Mouse (Mus musculus): ENCODE results near the gene Fbxo7.
"Not testable (repeated sequence)": the region's sequence is repeated elsewhere in the genome, so short reads cannot be mapped to it uniquely, and the experiment has no call there.

The Fbxo7 gene

DNA sequence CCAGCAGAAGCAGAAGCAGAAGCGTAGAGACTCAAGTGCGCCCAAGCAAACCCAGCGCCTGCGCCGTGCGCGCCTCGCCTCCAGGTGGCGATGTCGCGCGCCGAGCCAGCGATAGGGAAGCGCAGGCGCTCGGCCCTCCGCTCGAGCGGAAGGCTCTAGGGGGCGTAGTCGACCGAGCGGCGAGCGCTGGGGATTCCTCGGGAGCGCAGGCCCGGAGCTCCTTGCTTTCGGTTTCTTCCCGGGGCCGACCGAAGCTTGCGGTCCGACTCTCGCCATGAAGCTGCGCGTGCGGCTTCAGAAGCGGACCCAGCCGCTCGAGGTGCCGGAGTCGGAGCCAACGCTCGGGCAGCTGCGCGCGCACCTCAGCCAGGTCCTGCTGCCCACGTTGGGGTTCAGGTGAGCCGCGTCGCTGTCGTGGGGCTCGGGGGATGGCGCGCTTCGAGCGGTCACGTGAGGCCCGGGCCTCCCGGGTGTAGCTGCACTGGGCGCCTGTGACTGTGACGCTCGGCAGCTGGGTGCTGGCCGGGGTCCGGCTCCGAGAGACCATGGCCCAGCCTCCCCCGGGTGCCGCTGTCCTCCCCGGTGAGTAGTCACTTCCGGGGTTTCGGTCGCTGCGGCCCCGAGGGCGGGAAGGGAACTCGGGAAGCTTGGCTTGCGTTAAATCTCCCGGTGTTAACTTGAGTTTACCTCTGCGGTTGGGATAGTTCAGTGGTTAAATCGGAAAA is at the start of gene Fbxo7:
Gene Fbxo7, plus strand, starts transcription at position 224 of the 725 bp plus-strand sequence.
- DNase-seq = peak; percentile 90

DNA sequence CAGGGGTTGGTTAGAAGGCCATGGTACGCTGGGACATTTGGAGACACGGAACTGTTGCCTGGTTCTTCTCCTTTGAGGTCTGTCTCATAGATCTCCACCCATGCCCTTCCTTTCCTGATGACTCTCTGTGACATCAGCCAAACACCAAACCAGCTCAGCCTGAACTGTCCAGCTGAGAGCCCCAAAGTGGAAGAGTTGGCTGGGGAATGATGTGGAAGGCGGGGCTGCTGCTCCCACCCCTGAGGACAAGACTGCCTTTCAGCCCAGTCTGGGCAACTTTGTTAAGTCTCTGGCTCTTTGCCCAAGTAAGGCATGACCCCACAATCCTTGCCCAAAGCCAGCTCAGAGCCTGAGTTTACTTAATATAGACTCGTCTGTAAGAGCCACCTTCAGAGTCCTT is 48.9 kb upstream of the Fbxo7 start:
- DNase-seq = peak; percentile 34

DNA sequence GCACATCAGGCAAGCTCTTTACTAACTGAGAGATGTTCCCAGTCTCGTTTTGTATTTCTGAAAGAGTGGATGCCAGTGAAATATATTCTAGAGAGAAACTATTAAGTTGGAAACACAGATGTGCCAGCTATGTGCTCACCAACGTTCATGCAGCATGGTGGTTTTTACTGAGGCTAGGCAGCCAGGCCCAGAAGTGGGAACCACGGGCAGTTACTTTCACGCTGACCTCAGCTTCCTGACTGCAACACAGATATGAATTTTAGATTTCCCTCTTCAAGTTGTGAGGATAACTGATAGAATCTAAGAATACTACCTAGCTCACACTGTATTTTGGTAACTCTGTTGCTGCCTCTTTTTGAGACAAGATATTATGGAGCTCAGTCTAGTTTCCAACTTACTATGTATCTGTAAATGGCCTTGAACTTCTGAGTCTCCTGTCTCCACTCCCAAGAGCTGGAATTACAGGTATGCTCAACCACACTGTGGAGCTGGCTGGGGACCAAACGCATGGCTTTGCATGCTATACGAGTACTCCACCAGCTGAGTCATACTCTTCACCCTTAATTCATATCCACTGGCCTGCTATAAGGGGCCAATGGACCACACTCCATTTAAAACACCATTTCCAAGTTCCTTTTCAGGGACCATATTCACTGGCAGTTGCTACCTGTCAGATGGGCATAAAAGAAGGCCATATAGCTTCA is 32.2 kb upstream of the Fbxo7 start:
- DNase-seq = no peak

DNA sequence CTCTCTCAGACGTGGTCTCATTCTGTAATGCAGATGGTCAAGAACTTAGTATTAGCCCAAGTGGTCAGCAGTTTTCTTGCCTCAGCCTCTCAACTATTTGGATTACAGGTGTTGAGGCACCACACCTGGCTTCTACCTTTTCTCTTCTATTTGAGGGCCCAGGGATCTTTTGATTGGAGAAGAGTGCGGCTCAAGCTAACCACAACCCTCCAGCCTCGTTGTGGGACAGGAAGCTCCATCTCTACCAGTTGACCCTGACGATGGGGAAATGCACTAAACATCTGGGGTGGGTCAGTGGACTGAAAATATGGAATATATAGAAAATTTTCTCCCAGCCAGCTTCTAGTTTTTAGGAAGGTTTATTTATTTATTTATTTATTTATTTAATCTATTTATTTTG is 29.4 kb upstream of the Fbxo7 start:
- DNase-seq = no peak

DNA sequence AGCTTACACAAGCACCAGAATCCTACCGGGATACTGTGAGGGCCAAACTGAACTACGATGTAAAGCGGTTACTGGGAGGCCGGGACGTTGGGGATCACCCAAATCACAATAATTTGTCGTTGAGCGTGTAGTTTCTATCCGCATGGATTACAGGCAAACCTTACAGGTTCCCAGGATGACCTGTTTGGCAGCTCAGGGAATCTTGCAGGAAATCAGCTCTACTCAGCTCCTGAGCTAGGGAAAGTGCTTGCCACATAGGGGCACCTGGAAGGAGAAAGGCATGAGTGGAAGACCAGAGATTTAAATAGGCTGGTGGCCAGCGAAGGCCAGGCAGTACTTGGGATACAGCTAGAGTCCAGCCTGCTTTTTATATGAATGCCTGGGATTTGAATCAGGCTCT is 27.9 kb upstream of the Fbxo7 start:
- no peak for DNase-seq

DNA sequence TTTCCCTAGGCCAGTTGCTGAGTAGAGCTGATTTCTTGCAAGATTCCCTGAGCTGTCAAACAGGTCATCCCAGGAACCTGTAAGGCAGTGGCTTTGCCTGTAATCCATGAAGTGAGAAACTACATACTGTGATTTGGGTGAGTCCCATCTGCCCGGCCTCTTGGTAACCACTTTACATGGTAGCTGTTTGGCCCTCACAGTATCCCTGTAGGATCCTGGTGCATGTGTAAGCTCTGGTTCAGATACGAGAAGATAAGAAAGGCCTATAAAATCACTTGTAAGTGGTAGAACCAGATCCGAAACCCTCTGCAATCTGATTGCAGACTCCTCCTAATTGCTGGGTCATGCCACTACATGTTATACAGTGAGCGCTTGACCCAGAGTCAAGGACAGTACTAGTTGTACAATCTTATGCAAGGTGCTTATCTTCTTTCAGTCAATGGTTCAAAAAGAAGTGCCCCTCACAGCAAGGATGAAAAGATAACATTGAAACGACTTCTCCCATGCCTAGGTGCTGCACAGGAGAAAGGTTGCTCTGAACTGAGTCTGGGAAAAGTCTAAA is 27.1 kb upstream of the Fbxo7 start:
- no peak for DNase-seq

DNA sequence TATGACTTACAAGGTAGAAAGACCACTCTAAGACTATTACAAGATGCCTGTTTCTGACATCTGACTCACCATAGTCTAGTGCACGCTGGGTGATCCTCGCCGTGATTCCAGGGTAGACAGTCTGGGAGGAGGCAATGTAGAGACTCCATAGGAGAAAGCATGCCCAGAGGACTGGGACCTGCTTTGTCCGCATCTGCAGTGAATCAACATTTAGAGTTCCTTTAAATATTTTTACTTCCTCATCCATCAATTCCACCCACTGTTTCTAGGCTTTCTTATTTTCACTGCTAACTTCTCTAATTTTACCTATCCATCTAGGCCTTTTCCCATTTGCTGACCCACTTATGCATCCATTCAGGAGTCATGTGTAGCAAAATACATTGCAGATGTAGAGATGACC is 21.3 kb upstream of the Fbxo7 start:
- DNase-seq = no peak

DNA sequence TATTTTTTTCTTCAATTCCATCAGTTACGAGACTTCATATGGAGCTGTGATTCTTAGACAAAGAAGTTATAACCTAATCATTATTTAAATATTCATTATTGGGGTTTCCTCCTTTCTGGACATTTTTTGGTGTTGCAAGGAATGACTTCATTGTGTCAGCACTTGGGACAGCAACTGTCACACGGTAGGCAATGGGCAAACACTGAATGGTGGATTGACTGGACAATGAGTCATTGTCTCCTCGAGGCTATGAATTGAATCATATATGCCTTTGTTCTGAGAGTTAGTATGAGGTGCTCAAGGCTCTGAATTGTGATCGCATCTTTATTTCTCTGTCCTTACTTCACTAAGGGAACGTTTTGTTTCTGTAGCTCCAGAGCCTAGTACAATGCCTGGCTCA is 15.3 kb upstream of the Fbxo7 start:
- no peak for DNase-seq

DNA sequence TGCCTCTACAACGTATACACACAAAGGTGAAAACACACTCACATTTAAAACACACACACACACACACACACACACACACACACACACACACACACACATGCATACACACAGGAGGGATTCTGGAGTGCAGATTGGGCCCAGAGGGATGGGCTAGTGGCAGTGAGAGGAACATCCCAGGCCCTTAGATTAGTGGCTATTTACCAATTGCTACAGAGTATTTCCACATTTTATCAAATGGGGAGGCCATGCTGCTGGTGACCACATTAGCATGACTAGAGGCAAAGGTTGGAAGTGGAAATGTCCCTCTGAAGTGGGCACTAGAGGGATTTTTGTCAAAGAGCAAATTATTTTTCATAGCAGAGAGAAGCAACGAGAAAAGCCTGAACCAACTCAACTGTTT is 12.1 kb upstream of the Fbxo7 start:
- DNase-seq = no peak

DNA sequence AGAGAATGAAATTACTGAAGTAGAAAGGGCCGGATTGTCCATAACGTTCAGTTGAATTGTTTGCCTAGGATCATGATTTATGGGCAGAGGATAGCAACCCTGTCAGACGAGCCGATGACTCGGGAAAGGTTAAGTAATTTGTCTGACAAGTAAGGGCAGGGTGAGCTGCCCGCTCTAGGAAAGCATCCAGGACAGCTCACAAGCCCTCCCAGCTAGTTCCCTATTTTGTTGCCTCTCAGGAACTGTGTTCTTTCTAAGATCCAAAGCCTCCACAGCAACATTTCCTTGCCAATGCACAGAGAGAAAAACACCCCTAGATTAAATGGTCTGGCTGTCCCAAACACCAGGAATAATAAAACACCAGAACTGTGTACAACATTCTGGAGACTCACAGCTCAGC is 11.1 kb upstream of the Fbxo7 start:
- DNase-seq = no peak

DNA sequence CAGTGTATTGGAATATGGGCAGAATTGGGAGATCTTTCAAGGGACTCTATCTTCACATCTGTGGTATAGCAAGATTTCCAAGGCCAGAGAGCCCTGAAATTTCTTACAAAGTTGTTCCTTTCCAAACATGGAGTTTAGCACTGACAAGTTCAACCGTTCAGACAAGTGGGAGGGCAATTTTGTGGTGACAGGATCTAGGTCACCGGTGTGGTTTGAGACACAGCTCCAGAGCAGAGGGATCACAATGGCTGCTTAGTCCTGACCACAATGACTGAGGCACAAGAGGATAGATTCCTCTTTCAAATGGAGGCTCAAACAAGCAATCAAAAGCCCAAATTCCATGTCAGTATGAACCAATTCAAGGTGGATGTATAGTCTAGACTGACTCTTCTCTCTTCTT is 10.6 kb upstream of the Fbxo7 start:
- no peak for DNase-seq

DNA sequence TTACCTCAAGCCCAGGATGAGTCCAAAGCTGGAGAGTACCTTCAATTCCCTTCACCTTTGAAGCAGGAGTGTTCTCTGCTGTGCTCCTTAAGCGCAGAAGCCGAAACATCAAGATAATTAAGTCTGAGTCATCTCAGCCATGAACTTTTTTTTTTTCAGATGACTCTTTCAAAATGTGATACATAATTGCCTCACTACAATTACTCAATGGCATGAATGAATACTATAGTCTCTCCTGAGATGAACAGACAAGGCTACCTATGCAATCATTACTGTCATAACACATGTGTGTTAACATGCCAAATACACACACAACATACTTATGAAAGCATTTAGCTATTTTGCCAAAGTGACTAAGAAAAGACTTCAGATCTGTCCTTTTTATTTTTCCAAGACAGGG is 10.0 kb upstream of the Fbxo7 start, which contains the start of gene Bpifc:
Gene Bpifc, minus strand, starts transcription at position 115 of the 400 bp plus-strand sequence.
- DNase-seq = no peak

DNA sequence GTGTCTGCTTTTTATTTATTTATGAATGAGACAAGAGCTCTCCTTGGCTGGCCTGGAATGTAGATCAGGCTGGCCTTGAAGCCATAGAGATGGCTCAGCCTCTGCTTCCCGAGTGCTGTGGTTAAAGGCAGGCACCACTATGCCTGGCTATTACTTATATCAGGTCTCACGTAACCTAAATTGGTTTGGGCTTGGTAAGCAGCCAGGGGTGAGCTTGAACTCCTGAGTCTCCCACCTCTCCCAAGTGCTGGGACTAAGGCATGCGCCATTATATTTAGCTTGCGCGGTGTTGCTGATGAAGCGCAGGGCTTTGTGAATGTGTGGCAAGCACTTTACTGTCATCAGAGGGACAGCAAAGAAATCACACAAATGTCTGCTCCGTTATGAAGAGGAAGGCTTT is 4.0 kb upstream of the Fbxo7 start:
- no peak for DNase-seq

DNA sequence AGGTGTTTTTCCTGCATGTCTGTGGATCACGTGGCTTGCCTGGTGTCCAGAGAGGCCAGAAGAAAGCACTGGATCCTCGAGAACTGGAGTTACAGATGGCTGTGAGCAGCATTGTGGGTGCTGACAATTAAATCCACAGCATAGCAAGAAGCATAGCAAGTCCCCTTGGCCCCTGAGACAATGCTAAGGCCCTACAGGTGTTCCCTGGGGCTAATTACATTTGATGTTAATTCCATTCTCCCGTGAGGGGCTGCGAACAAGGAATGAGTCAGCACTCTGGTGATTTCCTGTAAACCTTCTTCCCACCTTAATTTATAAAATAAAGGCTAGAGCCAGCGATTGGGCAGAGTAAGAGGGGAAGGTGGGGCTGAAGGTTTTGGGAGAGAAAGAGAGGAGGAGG is 3.0 kb upstream of the Fbxo7 start:
- DNase-seq = no peak

DNA sequence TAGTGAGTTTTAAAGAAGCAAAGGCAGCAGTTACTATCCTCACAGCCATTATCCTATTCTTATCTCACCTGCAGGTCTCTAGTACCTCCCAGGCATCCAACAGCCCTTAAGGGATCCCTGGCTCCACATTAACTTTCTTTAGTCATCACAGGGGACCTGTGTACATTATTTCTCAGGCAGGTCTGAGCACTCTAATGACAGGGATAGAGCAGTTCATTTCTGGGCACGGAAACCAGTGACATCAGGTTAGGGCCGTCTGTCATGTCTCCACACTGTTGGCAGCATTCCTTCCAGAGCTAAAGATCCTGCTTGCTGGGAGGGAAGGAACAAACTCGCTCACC is 394 bp upstream of the Fbxo7 start:
- DNase-seq = no peak

DNA sequence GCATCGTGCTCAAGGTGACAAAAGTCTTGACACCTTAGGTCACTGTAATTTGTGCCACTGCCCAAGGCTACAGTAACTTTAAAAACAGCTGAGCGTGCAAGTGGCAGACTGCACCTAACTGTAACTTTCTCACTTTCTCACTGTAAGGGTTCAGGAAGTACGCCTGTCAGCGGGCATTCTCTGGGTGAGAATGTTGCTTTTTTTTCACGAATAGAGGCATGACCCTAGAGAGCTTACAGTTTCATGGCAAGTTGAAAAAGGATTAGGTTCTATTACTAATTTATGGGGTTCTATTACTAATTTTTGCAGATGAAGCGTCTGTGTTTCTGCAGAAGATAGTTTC is 673 bp downstream of the Fbxo7 start:
- DNase-seq = no peak

DNA sequence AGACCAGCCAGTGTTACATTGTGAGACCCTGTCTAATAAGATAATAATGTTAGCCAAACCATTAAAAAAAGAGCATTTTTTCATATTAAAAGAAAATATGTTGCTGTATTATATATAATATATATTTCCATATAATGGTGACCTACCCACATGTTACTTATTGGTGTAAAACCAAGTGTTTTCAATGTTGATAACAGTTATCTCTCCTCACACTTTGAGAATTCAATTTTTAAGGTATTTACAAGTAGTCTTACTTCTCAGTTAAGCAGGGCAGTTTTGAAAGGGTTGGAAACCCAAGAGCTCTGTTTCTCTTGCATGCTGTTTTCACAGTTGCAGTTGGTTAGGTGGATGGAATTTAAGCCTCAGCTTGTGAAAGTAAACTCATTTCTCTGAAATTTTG is 1.4 kb downstream of the Fbxo7 start:
- no peak for DNase-seq

DNA sequence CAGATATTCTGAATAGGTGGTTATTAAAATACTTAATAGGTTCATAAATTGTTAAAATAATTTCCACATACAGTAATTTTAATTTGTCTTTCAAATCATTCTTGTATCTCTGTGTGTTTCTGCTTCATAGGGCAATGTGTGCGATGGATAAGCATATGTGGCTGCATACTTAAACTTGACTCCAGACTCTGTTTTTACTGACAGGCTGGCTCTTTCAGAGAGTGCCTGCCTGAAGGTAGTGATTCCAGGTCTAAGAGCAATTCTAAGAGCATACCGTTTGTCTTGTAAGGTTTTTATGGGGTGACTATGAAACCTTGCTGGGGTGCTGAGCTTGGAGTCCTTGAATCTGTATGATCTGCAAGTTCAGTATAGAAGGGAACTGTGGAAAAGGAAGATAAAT is 4.1 kb downstream of the Fbxo7 start:
- no peak for DNase-seq

DNA sequence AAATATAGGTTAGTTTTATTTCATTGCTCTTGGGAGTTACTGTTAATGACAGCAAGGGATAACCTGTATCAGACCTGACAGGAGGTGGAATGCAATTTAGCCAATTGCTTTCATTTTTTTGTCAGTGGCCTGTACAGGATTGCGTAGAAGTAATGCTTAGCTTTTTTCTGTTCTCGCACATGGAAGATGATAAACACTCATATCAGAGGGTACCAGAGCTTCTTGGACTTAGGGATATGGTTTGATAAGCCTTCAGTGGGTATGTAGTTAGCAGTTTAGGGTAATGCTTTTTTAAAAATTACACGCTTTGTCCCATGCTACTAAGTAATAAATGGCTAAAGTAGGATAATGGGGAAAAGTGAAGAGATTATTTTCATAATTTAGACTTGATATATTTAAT is 4.6 kb downstream of the Fbxo7 start:
- DNase-seq = no peak

DNA sequence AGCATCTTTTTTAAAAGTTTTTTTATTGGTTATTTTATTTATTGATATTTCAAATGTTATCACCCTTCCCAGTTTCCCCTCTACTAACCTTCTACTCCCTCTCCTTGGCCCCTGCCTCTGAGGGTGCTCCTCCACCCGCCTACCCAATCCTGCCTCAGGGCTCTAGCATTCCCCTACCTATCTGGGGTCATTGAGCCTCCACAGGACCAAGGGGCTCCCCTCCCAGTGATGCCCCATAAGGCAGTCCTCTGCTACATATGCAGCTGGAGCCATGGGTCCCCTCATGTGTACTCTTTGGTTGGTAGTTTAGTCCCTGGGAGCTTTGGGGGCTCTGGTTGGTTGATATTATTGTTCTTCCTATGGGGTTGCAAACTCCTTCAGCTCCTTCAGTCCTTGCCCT is 5.0 kb downstream of the Fbxo7 start:
- not testable (repeated sequence) for DNase-seq

DNA sequence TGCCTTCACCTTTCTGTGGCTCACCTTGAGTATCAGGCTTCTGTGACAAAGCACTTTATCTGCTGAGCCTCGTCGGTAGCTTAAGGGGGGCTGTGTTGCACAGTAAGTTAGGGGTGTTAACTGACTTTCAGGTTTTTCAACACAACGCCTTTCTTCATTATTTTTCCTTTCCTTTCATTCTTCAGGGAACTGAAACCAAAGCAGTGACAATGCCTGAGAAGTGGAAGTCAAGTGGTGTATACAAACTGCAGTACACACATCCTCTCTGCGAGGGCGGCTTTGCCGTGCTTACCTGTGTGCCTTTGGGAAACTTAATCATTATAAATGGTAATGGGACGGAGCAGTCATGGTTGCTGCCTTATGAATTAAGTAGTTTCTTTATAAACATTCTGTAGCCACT is 9.0 kb downstream of the Fbxo7 start:
- no peak for DNase-seq

DNA sequence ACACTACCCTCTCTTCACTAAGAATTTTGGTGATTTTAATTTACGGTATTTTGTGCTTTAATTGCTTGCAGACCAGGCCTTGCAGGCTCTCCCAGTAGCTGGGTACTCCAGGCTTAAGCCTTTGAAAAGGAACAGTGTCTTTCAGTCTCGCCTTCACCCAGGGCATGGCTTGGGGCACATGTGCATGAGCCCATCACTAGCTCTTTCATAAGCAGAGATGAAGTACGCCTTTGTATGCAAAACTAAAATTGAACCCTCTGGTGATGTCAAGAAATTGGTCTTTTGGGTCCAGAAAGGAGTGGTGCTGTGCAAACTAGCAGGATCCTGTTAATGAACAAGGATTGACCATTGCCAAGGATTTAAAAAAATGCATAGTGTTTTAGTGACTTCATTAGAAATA is 10.7 kb downstream of the Fbxo7 start:
- no peak for DNase-seq

DNA sequence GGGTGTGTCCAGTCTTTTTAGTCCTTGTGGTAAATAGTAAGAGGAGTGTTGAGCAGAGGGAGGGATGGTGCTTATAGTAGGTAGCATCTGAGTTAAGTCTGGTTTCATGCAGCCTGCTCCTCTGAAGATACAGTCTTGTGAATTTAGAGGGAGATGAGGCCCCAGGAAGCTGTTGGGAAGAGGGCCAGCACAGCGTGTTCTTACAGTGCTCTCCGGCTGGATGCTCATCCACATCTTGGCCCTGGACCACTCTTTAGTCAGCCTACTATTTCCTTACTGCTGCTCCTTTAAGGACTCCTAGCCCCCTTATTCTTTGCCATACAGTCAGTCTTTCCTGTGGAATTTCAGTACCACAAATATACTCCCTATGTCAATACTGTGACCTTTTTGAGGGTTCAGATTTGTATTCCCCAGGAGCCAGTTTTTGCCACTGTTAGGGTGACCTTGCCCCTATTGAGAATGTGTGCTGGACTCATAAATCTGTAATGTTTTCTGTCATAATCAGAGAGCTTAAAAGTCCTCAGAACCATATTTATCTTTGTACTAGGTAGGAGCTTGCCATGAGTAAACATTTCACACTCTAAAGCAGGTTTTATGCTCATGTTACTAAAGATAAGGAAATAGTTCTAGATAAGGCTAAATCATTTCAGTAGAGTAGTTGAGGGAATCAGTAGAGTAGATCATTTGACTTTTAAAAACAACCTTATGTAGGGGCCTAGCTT is 12.4 kb downstream of the Fbxo7 start:
- no peak for DNase-seq

DNA sequence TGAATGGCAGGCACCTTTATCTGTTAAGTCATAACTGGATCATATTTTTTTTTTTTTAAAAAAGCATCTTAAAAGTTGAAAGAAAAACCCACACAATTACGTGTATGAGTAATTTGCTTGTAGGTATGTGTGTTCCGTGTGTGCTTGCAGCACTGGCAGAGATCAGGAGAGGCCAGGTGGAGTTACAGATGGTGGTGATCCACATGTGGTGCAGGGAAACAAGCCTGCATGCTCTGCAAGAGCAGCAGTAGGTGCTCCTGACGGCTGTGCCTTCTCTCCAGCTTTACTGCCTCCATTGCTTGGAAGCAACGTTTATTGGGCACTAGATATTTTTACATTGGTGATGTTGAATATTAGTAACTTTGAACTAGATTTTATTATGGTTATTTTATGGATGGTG is 21.9 kb downstream of the Fbxo7 start:
- no peak for DNase-seq

Measured in cerebellum, adult 9-11 months (tissue).